Mouse (Mus musculus) erythroblast, adult 5-6 weeks (primary cell): Measurements from ENCODE around the gene Pdcd1lg2. TPM values are rescaled to one million over a fixed set of nuclear protein-coding genes. Genes with fewer than 3 reads are reported as not detected.

Experiments used
- ATAC-seq: replicated peaks from 2 replicates; pipeline ENCODE4 v1.8.0; 2016; ENCODE audit warnings: moderate number of reproducible peaks, mild to moderate bottlenecking, moderate TSS enrichment, inconsistent platforms; ENCODE audit not compliant: poor library complexity, low FRiP score, severe bottlenecking
- total RNA-seq, 2 experiments: library from RNA; stranded (forward) in 1 of 2; stranded (reverse) in 1 of 2; fragments of 150-400 nt in 1 of 2; fragments of 200-764, 138-1000 nt in 1 of 2; gene quantifications; 2 replicates each; pipeline versions ENCODE4 v1.2.3 to v1.2.4; 2015 to 2017; ENCODE audit warnings: low replicate concordance in 2 of 2

The Pdcd1lg2 gene
- total RNA-seq, 2 experiments from 2014 or later, result not detected

DNA sequence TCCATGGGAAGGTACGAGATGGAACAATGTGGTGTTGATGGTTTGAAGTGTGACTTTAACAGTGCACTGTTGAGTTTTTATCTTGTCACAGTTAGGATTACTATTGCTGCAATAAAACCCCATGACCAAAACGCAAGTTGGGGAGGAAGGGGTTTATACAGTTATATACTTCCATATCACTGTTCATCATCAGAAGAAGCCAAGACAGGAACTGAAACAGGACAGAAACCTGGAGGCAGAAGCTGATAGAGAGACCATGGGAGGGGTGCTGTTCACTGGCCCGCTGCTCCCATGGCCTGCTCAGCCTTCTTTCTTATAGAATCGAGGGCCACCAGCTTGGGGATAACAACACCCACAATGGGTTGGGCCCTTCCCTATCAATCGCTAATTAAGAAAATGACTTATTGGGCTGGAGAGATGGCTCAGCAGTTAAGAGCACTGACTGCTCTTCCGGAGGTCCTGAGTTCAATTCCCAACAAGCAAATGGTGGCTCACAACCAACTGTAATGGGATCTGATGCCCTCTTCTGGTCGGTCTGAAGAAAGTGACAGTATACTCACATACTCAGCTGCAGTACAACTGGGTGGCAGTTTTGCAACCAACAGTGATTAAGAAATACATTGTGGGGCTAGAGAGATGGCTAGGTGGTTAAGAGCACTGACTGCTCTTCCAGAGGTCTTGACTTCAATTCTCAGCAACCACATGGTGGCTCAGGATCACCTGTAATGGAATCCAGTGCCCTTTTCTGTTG lies 53.1 kb downstream of the Pdcd1lg2 start:
- ATAC-seq, result no peak

DNA sequence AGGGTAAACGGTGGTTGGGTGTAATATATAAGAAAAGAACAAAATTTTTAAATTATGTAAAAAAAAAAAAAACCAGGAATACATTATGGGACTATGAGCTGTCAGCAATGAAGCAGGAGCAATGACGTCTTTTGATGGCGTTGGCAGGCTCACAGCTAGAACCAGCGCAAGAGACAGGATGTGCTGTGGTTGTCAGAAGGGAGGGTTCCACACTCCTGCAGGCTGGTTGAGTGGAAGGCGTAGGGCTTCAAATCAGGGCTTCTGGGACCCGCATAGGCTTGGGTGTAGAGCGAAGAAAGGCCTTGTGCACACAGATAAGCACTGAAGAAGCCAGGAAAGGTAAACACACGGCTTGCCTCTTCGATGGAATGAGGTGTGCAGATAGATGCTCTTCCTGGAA lies 56.1 kb downstream of the Pdcd1lg2 start:
- ATAC-seq, result no peak

- ATAC-seq, result no peak
These were observed 58.4 kb downstream of the Pdcd1lg2 start for GRCm38 (mm10) chr19:29468941-29469685.

GRCm38 (mm10) chr19:29469686-29470254 lies 59.1 kb downstream of the Pdcd1lg2 start:
- no peak for ATAC-seq

- ATAC-seq, result no peak
These were observed 59.9 kb downstream of the Pdcd1lg2 start for GRCm38 (mm10) chr19:29470652-29471051.

GRCm38 (mm10) chr19:29472424-29472823 lies 61.7 kb downstream of the Pdcd1lg2 start:
- ATAC-seq, result no peak

GRCm38 (mm10) chr19:29472946-29473345 lies 62.2 kb downstream of the Pdcd1lg2 start:
- no peak for ATAC-seq

GRCm38 (mm10) chr19:29474803-29475202 lies 64.1 kb downstream of the Pdcd1lg2 start:
- ATAC-seq, result no peak

GRCm38 (mm10) chr19:29475210-29475620 lies 64.5 kb downstream of the Pdcd1lg2 start:
- no peak for ATAC-seq

- ATAC-seq, result no peak
These were observed 67.9 kb downstream of the Pdcd1lg2 start for GRCm38 (mm10) chr19:29478598-29478997.

- ATAC-seq, result no peak
These were observed 70.9 kb downstream of the Pdcd1lg2 start for GRCm38 (mm10) chr19:29481578-29481977.

DNA sequence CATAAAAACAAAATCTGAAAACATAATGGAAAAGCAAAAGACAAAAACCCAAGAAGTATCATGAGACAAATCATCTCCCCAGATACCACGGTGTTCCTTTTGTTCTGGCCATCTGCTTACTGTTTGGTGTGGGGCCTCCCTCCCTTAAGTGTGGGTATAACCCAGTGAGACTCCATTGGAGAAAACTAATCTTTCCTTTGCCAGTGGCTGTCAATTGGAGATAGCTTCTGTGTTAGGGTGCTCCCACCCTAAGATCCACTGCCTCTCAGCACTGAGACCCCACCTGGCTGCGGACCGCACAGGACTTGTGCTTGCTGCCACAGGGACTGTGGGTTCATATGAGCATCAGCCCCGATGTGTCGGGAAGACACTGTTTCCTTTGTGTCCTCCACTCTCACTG lies 71.4 kb downstream of the Pdcd1lg2 start:
- ATAC-seq, result no peak

GRCm38 (mm10) chr19:29482637-29483036 lies 71.9 kb downstream of the Pdcd1lg2 start:
- ATAC-seq, result no peak

GRCm38 (mm10) chr19:29483386-29483785 lies 72.7 kb downstream of the Pdcd1lg2 start:
- ATAC-seq, result no peak

GRCm38 (mm10) chr19:29484537-29484936 lies 73.8 kb downstream of the Pdcd1lg2 start:
- no peak for ATAC-seq

DNA sequence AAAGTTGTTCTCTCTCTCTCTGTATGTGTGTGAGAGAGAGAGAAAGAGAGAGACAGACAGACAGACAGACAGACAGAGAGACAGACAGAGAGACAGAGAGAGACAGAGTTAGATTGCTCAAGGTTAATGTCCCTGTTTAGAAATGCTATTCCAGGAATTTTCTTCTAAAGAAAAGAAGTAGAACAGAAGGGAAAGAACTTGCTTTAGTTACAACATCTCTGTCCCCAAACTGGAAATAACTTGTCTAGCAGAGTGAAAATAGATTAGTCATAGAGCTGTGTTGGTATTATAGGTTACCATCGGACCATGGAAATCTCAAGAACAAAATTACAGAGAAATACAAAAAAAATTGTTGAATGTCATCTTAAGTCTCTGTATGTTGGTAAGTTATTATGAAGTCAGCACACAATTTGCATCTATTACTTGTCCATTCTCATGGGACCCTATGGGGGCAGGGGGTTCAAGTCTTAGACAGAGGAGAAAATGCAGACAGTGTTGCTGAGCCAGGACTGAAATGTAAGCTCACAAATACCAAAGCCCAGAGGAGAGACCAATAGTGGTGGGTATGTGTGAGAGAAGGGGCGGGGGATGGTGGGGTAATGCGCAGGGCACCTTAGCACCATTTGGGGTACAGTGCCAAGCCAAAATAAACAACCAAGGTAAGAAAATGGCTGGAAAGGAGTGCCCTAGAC lies 74.7 kb downstream of the Pdcd1lg2 start:
- no peak for ATAC-seq

GRCm38 (mm10) chr19:29486545-29487206 lies 76.0 kb downstream of the Pdcd1lg2 start:
- ATAC-seq, result no peak

DNA sequence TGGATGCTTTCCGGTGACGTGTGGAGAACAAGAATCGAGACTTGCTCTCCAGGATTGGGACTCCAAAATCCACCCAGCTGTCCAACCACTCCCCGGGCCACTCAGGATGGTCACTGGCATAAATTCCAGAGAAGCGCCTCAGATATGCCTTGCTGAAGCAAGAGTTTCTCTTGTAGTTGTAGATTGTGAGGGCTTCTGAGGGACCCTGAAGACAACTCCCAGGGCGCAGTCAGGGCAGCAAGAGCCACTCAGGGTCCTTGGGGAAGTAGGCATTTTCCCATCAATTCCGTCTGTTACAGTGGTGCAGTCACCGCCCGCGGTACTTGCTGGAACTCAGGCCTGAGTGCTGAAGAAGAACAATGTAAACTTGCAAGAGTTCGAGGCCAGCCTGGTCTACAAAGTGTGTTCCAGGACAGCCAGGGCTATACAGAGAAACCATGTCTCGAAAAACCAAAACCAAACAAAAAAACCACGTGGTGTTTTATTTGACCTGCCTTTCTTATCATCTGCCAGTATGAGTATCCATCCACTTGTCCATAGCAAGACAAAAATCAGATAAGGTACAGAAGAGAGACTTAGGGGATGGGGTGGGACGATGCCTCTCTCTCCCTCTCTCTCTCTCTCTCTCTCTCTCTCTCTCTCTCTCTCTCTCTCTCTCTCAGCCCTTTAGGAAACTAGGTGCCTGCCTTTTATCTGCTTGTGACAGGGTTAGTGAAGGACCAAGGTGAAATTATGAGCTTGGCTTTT lies 76.8 kb downstream of the Pdcd1lg2 start:
- no peak for ATAC-seq

DNA sequence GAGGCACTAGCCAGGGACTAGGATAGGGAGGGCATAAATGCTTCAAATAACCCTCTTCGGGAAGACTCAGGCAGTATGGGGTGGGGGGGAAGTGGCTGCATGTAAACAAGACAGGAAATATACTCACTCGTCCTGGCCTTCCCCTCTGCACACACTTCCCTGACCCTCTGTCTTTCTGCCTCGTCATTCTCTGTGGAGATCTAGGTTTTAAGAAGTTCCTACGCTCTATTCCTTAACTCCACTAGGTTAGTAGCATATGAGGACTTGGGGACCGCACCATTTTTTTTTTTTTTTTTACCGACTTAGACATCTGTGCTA lies 77.3 kb downstream of the Pdcd1lg2 start:
- ATAC-seq, result no peak
